Mouse (Mus musculus): ENCODE data around the gene Fpgs. TPM values are rescaled to one million over a fixed set of nuclear protein-coding genes. Genes with fewer than 3 reads are reported as not detected.

Gene Fpgs
- polyA plus RNA-seq, 2 experiments, result 21.6 to 45.3 TPM

GRCm38 (mm10) chr2:32681754-32682153, 22.2 kb downstream of the Fpgs start:
- Histone ChIP-seq H3K9me3 (ENCODE audit: control insufficient read depth, low read length) (no peaks in the 10 kb centered on the region), H3K9ac (replicated peaks) (no peak overlapping the region), H3K4me3 (ENCODE audit: insufficient read depth in 1 of 2, low read depth in 2 of 2, low read length in 2 of 2) (no peak overlapping the region), H3K27me3 (ENCODE audit: control insufficient read depth, insufficient read depth, low read length) (no peaks in the 10 kb centered on the region), H3K4me1 (replicated peaks; ENCODE audit: control insufficient read depth in 2 of 2, insufficient read depth in 2 of 2, low read length in 1 of 2) (no peaks in the 10 kb centered on the region), H3K36me3 (replicated peaks; ENCODE audit: control insufficient read depth, insufficient read depth, low read depth) (peaks cover 3% of the 10 kb centered on the region; the same call in 1 of the 2 replicates), H3K27ac (no peak overlapping the region), H3K4me2 (ENCODE audit: low read depth) (no peak overlapping the region)
- DNase-seq (ENCODE audit: low read depth in 3 of 3, low spot score in 3 of 3) (no peak), ATAC-seq (ENCODE audit: insufficient read depth) (no peak)
- TF ChIP-seq EP300 (IDR thresholded peaks at IDR 0.05; ENCODE audit: low read depth) (no peak), CTCF (IDR thresholded peaks at IDR 0.05; ENCODE audit: low read depth) (no peak)
- WGBS (ENCODE audit: insufficient replicate concordance), result 62% methylated on average over 6 of the region's 6 CpGs

GRCm38 (mm10) chr2:32680961-32681650, 22.8 kb downstream of the Fpgs start:
- no peak overlapping the region for H3K27ac ChIP-seq
- no peak for DNase-seq (ENCODE audit: low read depth in 3 of 3, low spot score in 3 of 3)
- no peak for TF ChIP-seq EP300 (IDR thresholded peaks at IDR 0.05; ENCODE audit: low read depth)
- TF ChIP-seq CTCF (IDR thresholded peaks at IDR 0.05; ENCODE audit: low read depth), result no peak
- H3K36me3 ChIP-seq (replicated peaks; ENCODE audit: control insufficient read depth, insufficient read depth, low read depth), result no peaks in the 10 kb centered on the region; the same call in 1 of the 2 replicates
- no peaks in the 10 kb centered on the region for H3K9me3 ChIP-seq (ENCODE audit: control insufficient read depth, low read length)
- no peak overlapping the region for H3K4me2 ChIP-seq (ENCODE audit: low read depth)
- ATAC-seq (ENCODE audit: insufficient read depth), result no peak
- no peaks in the 10 kb centered on the region for H3K27me3 ChIP-seq (ENCODE audit: control insufficient read depth, insufficient read depth, low read length)
- WGBS (ENCODE audit: insufficient replicate concordance), result 73% methylated on average over 19 of the region's 19 CpGs
- H3K4me3 ChIP-seq (ENCODE audit: insufficient read depth in 1 of 2, low read depth in 2 of 2, low read length in 2 of 2), result no peak overlapping the region
- no peaks in the 10 kb centered on the region for H3K4me1 ChIP-seq (replicated peaks; ENCODE audit: control insufficient read depth in 2 of 2, insufficient read depth in 2 of 2, low read length in 1 of 2)
- H3K9ac ChIP-seq (replicated peaks), result no peak overlapping the region

GRCm38 (mm10) chr2:32680051-32680451, 23.9 kb downstream of the Fpgs start:
- Histone ChIP-seq H3K9me3 (ENCODE audit: control insufficient read depth, low read length) (no peaks in the 10 kb centered on the region), H3K27me3 (ENCODE audit: control insufficient read depth, insufficient read depth, low read length) (no peaks in the 10 kb centered on the region), H3K9ac (replicated peaks) (no peak overlapping the region), H3K4me2 (ENCODE audit: low read depth) (no peak overlapping the region), H3K36me3 (replicated peaks; ENCODE audit: control insufficient read depth, insufficient read depth, low read depth) (no peaks in the 10 kb centered on the region; the same call in 1 of the 2 replicates), H3K27ac (no peak overlapping the region), H3K4me1 (replicated peaks; ENCODE audit: control insufficient read depth in 2 of 2, insufficient read depth in 2 of 2, low read length in 1 of 2) (no peaks in the 10 kb centered on the region), H3K4me3 (ENCODE audit: insufficient read depth in 1 of 2, low read depth in 2 of 2, low read length in 2 of 2) (no peak overlapping the region)
- DNase-seq (ENCODE audit: low read depth in 3 of 3, low spot score in 3 of 3), result no peak
- 62% methylated on average over 7 of the region's 7 CpGs for WGBS (ENCODE audit: insufficient replicate concordance)
- no peak for ATAC-seq (ENCODE audit: insufficient read depth)
- no peak for TF ChIP-seq CTCF (IDR thresholded peaks at IDR 0.05; ENCODE audit: low read depth)
- no peak for TF ChIP-seq EP300 (IDR thresholded peaks at IDR 0.05; ENCODE audit: low read depth)

- Histone ChIP-seq H3K27me3 (ENCODE audit: control insufficient read depth, insufficient read depth, low read length) (no peaks in the 10 kb centered on the region), H3K9ac (replicated peaks) (no peak overlapping the region), H3K9me3 (ENCODE audit: control insufficient read depth, low read length) (no peaks in the 10 kb centered on the region), H3K36me3 (replicated peaks; ENCODE audit: control insufficient read depth, insufficient read depth, low read depth) (no peaks in the 10 kb centered on the region; the same call in 1 of the 2 replicates), H3K27ac (no peak overlapping the region), H3K4me1 (replicated peaks; ENCODE audit: control insufficient read depth in 2 of 2, insufficient read depth in 2 of 2, low read length in 1 of 2) (peaks cover 6 to 11% of the 10 kb centered on the region in 2 experiments), H3K4me3 (ENCODE audit: insufficient read depth in 1 of 2, low read depth in 2 of 2, low read length in 2 of 2) (no peak overlapping the region), H3K4me2 (ENCODE audit: low read depth) (no peak overlapping the region)
- no peak for TF ChIP-seq CTCF (IDR thresholded peaks at IDR 0.05; ENCODE audit: low read depth)
- no peak for TF ChIP-seq EP300 (IDR thresholded peaks at IDR 0.05; ENCODE audit: low read depth)
- WGBS (ENCODE audit: insufficient replicate concordance), result 81% methylated on average over 7 of the region's 7 CpGs
- ATAC-seq (ENCODE audit: insufficient read depth) (no peak), DNase-seq (ENCODE audit: low read depth in 3 of 3, low spot score in 3 of 3) (no peak)
Observed at GRCm38 (mm10) chr2:32677683-32678082, 26.3 kb downstream of the Fpgs start.

GRCm38 (mm10) chr2:32676821-32677220, 27.1 kb downstream of the Fpgs start:
- Histone ChIP-seq H3K27ac (no peak overlapping the region), H3K4me2 (ENCODE audit: low read depth) (no peak overlapping the region), H3K9me3 (ENCODE audit: control insufficient read depth, low read length) (no peaks in the 10 kb centered on the region), H3K4me3 (ENCODE audit: insufficient read depth in 1 of 2, low read depth in 2 of 2, low read length in 2 of 2) (no peak overlapping the region), H3K9ac (replicated peaks) (no peak overlapping the region), H3K4me1 (replicated peaks; ENCODE audit: control insufficient read depth in 2 of 2, insufficient read depth in 2 of 2, low read length in 1 of 2) (peaks cover 6 to 13% of the 10 kb centered on the region in 2 experiments), H3K36me3 (replicated peaks; ENCODE audit: control insufficient read depth, insufficient read depth, low read depth) (no peaks in the 10 kb centered on the region), H3K27me3 (ENCODE audit: control insufficient read depth, insufficient read depth, low read length) (no peaks in the 10 kb centered on the region)
- WGBS (ENCODE audit: insufficient replicate concordance), result 75% methylated on average over 3 of the region's 3 CpGs
- ATAC-seq (ENCODE audit: insufficient read depth) (no peak), DNase-seq (ENCODE audit: low read depth in 3 of 3, low spot score in 3 of 3) (no peak)
- peak; percentile 44 for TF ChIP-seq CTCF (IDR thresholded peaks at IDR 0.05; ENCODE audit: low read depth)
- no peak for TF ChIP-seq EP300 (IDR thresholded peaks at IDR 0.05; ENCODE audit: low read depth)

All from liver, embryonic 14.5 days (tissue).